Mouse (Mus musculus) right cerebral cortex, postnatal 36 days (tissue): ENCODE measurements at regions not wholly inside any gene's neighbourhood (a gene's known extent, or its start where the extent isn't known, plus 50 kb on each side); places are given as distances from the start of the nearest gene placed in this dataset.

ENCODE experiments used
- DNase-seq, 2 experiments: peaks; one replicate each; pipeline ENCODE4 v3.0.0; 2022; ENCODE audit warnings: low spot score in 2 of 2, mixed read lengths in 1 of 2

DNA sequence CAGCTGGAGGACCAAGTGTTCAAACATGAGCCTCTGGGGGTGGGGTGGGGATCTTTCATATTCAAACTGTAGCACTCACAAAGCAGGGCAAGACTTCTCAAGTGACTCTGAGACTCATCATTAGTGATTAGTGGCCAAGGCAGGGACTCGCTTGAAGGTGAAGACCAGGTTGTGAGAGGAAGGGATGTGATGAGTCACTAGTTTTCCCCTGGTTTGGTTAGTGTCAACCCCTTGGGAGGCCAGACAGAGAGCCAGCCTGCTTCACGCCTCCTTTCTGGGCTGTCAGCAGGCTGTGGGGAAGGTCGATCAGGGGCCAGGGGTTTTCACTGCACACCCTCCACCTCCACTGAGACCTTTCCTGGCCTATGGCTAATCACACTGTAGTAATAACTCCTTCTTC lies 65.2 kb downstream of the Slc30a10 start:
- no peak for DNase-seq

DNA sequence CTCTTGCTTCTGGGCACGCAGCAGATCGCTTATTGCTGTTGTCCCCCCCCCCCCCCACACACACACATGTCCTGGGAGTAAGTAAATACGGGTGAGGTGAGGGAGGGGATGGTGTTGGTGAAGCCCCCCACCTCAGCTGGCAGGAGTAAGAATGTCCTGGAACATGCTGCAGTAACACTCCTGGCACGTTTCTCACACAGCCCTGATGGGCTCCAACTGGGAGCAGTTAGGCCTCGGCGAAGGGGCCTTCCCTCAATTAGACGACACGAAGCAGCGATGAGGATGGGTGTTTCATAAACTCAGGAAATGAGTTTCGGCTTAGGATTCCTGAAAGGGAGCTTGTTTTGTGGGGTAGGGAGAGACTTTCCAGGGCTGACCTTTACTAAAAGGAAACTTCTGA lies 69.4 kb downstream of the Slc30a10 start:
- DNase-seq, result no peak

DNA sequence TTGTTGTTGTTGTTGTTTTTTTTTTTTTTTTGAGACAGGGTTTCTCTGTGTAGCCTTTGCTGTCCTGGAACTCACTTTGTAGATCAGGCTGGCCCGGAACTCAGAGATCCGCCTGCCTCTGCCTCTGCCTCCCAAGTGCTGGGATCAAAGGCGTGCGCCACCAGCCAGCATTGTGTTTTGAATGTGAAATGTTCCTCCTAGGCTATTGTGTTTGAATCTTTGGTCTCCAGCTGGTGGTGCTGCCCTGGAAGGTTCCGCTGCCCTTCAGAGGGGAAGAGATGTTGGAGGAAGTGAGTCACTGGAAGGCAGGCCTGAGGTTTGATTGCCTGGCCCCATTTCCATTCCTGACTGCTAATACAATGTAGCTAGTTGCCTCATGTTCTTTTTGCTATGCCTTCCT lies 78.8 kb downstream of the Slc30a10 start:
- no peak for DNase-seq

DNA sequence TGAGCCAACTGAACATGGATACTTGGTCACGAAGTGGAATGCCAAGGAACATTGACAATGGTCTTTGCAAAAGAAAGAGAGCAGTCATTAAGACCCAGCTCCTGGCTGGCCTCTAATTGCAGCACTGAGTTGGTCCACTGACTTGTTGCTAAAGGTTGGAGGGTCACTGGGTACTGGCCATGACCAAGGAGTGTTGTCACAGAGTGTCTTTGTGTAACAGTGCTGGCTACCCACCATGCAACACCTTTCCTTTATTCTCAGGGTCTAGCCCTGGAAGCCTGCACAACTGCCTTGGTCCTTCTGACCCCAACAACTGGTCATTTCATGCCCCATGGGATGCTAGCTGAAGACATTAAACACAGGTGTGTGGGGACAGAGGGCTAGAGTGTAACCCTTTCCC lies 79.5 kb downstream of the Slc30a10 start:
- no peak for DNase-seq

DNA sequence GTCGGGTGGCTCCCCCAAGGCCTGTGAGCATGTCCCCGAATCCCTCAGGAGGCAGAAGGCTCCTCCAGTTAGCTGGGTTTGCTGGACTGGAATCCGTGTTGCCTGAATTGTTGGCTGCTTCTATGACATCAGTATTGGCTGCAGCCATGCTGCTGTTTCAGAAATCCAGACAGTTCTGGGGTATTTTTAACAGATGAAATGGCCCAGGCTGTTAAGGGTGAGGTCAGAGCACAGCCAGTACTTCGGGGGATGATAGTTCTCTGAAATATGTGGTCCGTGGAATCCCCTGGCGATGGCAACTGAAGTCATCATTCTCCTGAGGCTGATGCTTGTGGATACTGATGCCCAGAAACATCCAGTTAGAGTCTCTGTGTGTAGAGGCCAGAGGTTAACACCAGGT lies 80.7 kb downstream of the Slc30a10 start:
- DNase-seq, result no peak

DNA sequence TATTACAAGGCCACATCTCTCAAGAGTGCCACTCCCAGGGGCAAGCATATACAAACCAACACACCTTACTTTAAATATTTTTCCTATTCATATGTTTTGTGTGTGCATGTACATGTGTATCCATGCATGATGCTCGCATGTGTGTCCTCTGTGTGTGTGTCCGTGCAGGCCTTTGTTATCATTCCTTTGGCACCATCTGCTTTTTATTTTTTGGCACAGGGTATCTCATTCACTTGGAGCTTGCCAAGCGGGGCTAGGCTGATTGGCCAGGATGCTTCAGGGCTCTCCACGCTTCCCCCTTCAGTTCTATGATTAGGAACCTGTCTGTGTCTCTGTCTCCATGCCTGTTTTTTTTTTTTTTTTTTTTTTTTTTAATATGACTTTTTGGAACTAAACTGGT lies 82.6 kb downstream of the Slc30a10 start:
- no peak for DNase-seq

DNA sequence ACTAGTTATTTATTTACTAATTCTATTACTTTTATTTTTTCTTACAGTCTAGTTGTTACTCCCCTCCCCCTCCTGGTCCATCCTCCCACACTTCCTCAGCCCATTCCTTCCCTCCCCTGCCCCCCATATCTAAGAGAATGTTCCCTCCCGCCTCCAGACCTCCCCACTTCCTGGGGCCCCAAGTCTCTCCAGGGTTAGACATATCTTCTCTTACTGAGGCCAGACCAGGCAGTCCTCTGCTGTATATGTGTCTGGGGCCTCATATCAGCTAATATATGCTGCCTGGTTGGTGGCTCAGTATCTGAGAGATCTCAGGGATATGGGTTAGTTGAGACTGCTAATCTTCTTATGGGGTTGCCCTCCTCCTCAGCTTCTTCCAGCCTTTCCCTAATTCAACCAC lies 84.8 kb downstream of the Slc30a10 start:
- DNase-seq, result no peak

DNA sequence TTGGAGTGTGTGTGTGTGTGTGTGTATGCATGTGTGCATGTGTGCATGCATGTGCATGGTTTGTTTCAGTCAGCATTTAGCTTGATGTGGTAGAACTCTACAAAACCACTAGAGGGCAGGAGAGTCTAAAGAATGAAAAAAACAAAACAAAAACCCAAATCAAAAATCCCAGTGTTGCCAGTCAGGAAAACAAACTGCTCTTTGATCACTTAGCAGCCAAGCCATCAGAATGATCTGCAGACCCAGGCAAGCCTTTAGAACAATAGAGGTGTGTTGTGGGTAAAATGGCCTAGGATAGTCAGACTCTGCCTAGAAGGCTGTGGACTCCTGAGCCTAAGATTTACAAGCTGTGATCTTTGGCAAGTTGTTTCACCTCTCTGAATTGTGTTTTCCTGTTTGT lies 91.7 kb downstream of the Slc30a10 start:
- DNase-seq, result no peak

DNA sequence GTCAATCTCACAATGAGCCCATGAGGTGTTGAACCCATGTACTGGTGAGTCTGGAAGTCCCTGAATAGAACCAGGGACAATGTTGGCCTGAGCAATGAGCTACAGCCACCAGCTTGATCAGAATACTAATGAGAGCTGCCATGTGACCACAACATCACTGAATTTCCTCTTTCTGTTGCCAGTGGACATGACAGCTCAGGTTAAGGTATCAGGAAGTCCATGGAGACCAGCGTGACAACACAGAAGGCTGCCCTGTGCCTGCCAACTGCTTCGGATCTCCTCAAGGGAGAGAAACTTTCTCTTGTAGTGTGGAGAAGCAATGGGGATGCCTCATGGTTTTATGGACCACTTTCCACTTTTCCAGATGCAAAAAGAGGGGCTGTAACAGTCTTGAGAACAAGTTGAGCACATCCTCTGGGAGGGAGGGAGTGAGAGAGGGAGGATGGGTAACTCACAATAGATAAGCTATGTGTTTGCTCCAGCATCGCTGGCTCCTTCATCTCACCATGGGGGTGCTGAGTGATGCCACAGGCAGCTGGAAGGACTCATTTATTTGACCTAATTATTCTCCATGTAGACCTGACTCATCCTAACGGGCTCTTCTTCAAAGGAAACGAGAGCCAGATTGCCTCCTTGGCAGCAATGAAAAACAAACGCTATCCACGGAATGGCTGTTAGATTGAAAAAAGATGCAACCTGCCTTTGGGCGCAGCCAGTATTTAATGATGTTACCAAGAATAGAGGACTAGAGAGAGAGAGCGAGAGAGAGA lies 118.3 kb downstream of the Slc30a10 start:
- DNase-seq, result peak in 1 of 2 experiments; percentile 2

DNA sequence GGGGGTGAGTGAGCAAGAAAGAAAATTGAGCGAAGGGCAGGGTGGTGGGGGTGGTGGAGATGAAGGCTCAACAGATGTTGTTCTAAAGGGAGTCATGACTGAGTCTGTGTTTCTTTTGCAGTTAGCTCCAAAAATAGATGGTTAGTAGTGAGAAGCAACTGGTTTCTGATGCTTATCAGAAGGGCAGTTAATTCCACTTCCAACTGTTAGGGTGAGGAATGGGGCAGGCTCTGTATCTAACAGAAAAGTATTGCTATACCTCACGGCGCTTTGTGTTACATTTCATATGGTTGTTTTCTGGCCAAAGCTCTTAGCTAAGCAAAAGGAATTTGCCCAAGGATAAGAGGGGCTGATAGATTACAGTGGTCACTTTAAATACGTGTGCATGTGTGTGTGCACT lies 120.3 kb downstream of the Slc30a10 start:
- DNase-seq, result no peak

DNA sequence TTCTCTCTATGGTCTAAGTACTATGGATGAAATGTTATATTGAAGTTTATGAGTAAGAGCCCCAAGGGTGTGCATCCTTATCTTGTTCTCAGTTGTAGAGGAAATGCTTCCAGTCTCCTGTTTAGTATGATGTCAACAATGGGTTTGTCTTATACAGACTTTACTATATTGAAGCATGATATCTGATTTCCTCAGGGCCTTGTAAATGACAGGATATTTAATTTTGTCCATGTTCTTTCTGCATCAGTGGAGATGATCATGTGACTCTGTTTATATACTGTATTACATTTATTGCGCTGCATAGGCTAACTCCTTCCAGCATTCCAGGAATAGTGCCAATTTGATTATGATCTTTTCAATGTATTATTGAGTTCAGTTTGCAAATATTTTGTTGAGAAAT lies 125.2 kb downstream of the Slc30a10 start:
- no peak for DNase-seq

DNA sequence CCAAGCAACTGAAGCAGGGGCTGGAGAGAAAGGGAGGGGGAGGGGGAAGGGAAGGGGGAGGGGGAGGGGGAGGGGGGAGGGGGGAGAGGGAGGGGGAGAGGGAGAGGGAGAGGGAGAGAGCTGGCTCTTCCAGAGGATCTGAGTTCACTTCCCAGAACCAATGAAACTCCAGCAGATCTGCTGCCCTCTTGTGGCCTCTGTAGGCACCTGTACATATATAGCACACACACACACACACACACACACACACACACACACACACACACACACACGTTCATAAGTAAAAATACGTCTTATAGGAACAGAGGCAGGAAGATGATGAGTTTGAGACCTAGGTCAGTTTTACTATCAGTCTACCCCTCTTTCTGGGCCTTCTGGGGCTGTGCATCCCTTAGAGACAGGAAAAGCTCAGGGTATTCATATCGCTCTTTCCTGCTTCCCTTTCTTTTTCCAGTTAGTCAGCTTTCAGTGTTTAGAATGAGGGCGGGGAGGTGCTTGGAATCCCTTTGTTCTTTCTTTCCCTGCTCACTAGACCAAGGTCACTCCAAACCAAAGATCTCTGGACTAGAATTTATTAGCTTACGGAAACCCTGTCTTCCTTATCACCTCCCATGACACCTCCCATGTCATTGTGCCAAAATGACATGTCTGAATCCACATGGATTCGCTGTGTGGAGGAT lies 130.7 kb downstream of the Slc30a10 start:
- no peak for DNase-seq

DNA sequence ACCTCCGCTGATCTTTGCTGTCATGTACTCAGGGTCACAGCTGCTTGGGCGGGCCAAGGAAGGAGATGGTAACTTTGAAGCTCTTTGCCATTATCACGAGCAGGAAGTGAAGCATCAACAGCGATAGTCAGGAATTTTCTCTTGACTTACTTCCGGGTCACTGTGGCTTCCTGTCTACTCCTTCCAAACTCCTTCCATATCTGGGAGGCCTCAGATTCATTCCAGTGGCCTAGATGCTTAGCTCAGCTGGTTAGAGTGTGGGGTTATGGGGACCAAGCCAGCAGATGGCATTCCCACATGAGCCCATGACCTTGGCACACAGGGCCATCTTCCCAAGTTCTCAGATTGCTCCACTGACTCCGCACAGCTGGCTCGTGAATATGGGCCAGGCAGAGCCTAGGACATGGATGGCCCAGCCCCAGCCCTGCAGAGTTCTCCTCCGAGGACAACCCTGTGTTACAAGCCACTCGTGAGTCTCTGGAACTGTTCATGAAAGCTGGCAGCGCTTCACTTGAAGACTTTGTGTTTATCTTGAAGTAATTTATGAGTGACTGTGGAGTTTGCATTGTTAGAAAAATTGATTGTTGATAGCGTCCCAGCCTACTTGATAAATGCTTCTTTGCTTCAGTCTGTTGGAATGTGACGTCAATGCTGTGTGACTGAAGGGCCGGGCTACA lies 133.2 kb downstream of the Slc30a10 start:
- DNase-seq, result no peak

DNA sequence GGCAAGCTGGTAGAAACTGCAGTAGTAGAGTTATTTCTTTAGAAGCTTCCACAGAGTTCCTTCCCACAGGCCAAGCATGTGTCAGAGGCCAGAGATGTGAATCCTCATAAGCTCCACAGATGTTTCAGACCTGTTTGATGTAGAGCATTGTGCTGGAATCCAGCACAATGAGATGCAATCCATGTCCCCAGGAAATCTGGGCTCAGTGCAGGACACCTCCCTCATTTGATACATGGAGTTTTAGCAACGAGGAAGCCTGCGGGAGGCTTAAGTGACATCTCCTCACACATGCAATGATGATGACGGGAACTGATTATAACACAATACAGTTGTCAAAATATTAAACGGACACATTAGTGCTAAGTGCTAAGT lies 133.7 kb downstream of the Slc30a10 start:
- no peak for DNase-seq

DNA sequence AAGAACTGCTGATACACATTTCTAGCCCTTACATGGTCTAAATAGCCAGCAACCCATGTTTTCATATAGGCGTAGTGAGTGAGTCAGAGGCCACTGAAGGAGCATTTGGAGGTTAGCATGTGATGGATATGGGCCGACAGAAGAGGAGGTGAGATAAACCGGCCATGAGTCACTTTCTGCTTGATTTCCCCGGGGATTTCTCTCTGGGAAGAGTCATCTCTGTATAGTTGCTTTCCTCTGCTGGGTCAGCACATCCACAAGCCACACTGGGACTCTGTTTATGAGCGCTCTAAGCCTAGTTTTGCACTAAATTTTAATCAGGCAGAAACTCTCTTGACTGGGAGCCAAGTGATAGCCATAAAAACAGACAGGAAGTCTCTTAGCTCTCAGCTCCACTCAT lies 142.2 kb downstream of the Slc30a10 start:
- DNase-seq, result no peak

DNA sequence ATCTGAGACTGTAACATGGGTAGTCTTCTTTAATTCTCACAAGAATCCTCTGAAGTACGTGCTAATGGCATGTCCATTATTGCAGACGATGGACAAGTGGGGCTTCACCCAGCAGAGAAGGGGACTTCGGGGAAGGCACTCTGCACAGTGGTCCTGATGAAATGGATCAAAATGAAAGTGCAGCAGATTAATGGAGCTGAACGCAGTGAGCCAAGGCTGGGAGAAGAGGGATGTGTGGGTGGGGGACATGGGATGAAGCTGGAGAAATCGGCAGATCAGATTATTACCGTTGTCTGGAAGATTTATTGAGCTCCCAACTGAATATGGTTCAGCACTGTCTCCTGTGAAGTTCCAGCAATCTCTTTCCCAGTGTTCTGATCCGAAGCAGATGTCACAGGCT lies 143.9 kb downstream of the Slc30a10 start:
- DNase-seq, result no peak

DNA sequence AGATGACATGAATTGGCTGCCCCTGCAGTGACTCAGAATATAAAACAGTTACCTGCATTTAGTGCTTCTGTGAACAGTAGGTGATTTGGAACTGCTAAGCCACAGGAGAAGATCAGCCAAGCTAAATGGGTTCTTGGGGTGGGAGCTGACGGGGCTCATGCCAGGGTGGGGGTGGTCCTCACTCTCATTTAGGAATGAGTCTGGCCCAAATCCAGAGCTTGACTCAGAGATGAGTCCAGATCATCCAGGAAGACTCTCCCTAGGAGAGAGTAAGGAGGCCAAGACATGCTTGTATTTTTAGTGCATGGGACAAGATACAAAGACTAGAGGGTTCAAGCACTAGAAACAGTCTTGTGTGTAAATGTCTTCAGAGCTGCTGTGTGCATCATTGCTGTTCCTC lies 146.5 kb downstream of the Slc30a10 start:
- no peak for DNase-seq

DNA sequence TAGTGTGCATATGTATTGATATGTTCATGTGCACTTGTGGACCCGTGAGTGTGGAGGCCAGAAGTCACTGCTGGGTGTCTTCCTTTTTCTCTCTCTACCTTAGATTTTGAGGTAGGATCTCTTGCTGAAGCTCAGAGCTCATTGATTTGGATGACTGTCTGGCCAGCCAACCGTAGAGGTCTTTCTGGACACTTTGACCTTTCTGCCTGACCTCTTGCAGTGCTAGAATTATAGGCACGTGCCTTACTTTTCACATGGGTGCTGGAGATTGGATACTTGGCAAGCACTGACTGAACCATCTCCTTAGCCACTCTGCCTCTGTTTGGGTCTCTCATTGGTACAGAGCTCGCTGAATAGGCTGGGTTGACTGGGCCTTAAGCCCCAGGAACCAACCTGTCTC lies 151.3 kb downstream of the Slc30a10 start:
- DNase-seq, result no peak

DNA sequence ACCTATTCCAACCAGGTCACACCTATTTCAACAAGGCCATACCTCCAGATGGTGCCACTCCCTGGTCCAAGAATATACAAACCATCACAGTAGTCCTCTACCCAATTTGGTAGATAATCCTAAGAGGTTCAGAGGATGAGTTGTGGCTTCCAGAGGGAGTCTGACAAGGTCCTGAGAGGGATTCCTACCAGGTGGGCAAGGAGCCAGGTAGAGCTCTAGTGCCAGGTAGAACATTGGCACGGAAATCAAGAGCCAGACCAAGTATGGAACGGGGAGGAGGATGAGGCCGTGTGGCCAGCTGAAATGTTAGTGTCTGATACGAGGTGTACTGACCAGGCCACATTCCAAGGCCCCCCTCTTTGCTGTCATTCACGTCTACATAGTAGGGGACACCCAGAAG lies 153.0 kb downstream of the Slc30a10 start:
- no peak for DNase-seq

DNA sequence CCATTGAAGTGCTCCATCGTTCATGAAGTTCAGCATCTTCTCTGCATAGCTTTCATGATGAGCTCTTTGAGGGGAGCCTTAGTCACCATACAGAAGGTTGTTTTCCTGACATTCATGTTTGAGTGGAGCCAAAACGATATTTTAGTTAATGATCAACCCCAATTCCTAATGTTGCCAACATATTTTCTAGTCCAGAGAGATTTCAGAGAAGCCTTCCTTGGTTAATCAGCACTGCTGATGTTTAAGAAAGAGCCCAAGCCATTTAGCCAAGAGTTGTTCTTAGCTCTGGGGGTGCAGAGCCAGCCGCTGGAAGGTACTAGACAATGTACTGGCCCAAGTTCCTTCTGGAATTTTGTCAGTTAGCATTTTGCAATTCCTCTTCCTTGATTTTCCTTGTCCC lies 153.8 kb downstream of the Slc30a10 start:
- no peak for DNase-seq

DNA sequence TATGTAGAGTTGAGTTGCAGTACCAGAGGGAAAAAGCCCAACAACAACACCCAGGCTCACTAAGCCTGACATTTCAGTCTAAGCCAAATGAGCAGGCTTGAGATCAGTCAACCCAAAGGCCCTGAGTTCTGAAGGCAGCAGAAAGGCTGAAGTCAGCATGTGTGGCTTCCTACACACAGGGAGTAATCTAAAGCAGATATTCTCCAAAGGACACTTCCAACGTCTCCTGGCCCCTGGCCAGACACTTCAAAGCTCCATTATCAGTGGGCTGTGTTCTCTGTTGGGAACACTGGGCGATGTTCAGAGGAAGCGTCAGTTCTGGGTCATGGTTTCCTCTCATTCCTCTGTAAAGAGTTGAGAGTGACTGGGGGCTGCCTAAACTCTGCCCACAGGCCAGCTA lies 155.9 kb downstream of the Slc30a10 start:
- DNase-seq, result peak in 1 of 2 experiments; percentile 10

DNA sequence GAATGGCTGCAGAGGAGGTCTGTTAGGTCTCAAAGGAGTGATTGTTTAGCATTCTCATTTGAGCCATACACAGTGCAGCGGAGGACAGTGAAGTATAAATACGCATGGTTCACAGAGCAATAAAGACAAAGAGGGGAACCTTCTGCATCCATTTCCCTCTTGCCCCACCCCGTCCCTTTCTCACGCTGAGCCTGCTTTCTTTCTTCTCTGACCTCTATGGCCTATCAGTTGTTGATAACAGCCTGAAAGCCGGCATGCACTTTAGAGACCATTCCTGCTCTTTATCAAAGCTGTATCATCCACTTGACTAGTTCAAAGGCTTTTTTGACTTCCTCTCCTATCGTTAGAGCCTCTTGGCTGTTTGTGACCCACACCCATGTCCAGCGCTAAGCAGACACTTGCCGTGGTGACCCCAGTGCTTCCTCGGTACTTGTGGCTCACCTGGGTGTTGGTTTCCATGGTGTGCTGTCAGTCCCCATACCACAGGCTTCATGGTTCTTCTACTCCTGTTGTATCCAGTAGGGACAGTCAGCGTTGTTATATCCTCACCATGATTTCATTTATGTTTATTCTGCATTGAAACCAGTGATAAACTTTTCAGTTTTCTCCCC lies 161.3 kb downstream of the Slc30a10 start:
- DNase-seq, result no peak

DNA sequence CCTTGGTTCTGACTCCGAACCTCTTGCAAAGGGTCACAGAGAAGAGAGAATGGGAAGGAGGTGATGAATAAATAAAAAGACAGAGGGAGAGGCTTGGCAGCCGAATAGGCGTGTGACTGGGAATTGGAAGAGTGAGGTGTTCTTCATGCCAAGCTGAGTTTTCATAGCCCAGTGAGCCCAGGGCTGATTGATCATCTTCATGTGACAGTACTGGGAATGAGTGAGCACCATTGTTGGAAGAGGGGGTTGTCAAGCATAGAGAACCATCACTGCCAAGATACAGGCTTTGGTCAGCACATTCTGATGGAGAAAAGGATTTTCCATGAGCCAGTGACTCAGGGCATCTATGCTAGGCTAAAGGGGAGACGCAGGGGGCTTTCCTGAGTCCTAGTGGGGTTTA lies 163.0 kb downstream of the Slc30a10 start:
- no peak for DNase-seq
